Mouse (Mus musculus) c-Kit-positive CD71-positive TER-119-positive erythroid progenitor cells, embryonic 14.5 days (primary cell): ENCODE data around the gene Fpgs.

Source experiments
- DNase-seq: peaks from one replicate; pipeline ENCODE4 v3.0.0-alpha.2; 2013; ENCODE audit warnings: low spot score

Gene Fpgs

DNA sequence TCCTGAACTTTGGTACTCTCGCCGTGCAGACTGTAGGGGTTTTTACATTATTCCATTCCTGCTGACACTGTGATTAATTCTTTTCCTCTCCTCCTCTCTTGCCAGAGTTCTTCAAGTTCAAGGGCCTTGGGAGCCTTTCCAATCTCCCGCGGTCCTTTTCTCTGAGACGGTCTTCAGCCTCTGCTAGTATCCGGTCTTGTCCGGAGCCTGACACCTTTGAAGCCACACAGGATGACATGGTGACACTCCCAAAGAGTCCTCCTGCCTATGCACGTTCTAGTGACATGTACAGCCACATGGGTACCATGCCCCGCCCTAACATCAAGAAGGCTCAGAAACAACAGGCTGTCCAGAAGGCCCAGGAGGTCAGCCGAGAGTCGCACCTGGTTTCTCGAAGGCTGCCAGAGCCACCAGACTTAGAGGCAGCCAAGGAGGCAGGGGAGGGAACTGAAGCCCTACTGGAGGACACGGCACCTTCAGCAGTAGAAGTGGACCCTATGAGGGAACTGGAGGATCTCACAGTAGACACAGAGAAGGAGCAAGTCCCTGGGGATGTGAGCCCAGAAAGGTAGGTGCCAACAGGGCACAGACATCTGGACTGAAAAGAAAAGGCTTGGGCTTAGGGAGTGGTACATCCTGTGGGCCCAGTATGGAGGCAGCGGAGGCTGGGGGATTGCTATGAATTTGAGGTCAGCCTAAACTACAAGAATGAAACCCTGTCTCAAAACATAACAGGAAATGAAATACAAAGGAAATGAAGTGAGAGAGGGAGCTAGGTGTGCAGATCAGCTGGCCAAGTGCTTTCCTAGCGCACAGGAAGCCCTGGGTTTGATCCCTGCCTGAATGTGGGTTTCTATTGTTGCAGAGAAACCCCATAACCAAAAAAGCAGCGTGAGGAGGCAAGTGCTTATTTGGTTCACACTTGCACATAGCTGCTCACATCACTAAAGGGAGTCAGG is 21.2 kb upstream of the Fpgs start:
- no peak for DNase-seq

GRCm38 (mm10) chr2:32724149-32724548 is 20.2 kb upstream of the Fpgs start:
- DNase-seq = no peak

DNA sequence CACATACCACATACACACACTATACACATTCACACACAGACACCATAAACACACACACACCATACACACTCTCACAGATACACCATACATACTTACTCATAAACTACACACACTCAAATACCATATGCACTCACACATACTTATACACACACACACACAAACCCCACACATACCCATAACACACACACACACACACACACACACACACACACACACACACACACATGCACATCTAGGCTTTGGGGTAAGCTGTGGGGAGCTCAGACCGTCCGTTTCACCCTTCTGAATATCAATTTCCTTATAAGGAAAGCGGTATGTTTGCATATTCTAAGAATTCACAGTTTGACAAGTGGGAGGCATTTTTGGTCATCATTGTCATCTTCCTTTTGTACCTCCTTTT is 18.6 kb upstream of the Fpgs start:
- DNase-seq = no peak

GRCm38 (mm10) chr2:32722046-32722445 is 18.1 kb upstream of the Fpgs start:
- DNase-seq = no peak

- DNase-seq = no peak
Measured at GRCm38 (mm10) chr2:32720681-32721229, 16.8 kb upstream of the Fpgs start, which contains the start of gene Sh2d3c. Gene Sh2d3c (plus strand): TSS chr2:32721055.

DNA sequence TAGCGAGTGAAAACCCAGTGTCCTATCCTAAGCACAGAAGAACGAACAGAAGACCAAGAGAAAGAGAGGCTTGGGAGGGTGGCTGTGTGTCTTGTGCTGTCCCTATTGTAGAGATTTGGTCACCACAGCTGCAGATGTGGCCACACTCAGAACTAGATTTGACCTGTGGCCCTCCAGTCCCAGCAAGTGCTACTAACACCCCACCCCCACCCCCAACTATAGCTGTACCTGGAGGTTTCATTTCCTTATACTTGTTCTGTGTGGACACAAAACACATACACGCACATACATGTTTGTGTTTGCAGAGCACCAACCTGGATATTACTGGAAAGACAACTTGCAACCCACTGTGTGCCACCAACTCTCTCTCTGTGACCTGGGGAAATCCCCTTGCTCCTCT is 16.1 kb upstream of the Fpgs start:
- DNase-seq = no peak

DNA sequence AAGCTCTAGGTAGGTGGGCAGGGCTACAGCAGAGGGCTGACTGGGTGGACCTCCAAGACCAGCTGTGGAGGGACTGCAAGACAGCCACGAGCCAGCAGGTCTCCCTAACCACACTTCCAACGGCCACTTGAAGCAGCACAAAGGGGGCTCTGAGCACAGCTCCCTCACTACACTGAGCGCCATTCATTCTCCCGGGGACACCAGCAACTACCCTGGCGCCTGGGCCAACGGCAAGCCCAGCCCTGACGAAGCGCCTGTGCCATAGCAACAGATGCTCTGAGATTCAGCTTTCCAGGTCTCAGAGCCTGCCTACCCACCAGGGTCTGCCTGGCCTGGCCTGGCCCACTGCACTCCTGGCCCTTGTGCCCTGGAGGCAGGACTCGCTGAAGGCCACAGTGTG is 14.8 kb upstream of the Fpgs start:
- no peak for DNase-seq

DNA sequence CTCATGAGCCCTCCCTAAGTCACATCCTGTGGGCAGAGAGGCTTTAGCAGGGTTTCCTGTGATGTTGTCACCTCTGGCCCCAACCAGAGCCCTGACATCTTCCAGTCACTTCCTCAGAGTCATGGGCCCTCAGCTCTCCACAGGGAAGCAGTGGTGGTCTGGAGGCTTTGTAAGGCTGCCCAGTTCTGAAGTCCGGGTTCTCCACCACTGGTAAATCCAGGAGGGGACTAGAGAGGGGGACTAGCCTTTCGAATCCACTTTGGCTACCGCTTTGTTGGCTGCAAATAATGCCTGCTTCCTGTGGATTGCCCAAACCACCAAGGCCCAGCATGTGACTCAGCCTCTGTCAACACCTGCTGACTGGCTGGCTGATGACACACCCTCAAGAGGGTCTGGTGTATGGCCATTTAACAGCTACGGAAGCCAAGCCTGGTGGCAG is 11.1 kb upstream of the Fpgs start:
- no peak for DNase-seq

GRCm38 (mm10) chr2:32714117-32714986 is 10.4 kb upstream of the Fpgs start:
- DNase-seq = no peak

DNA sequence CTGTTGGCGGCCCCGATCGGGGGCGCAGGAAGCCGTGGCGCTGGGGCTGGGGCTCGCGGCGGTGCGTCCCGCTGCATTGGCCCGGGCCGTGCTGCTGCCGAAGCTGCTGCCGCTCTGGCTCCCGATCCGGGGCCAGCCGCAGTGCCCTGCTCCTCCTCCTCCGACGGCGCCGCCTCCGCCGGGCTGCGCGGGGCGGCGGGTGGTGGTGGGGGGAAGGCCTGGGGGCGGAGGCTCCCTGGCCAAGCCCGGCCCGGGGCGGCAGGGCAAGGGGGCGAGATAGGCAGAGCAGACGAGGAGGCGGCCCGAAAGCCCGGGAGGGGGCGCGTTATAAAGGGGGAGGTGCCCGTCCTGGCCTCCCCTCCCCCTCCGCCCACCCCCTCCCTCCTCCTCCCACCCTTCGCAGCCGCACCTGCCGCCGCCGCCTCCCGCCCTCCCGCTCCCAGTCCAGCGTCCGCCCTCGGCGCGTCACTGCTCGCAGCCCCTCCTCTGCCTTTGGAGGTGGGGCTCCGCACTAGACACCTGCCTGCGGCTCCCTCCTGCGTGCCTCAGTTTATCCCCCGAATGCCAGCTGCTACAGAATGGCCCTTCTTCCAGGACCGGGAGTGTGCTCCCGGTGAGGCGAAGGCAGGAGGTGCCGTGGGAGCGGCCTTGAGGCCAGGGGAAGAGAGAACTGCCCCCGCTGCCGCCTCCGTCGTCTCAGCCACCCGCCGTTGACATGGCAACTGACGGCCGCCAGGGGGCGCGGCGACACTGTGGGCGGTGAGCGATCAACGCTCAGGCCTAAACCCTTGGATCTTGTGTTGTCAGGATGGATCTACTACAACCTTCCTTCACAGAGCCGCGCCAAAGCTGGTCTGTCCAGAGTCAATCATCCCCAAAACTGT is 9.2 kb upstream of the Fpgs start, which contains the start of gene Cdk9:
Gene Cdk9 (minus strand): TSS at position 143 of the 884 bp plus-strand sequence.
- DNase-seq = peak; percentile 88

GRCm38 (mm10) chr2:32712586-32712933 is 8.6 kb upstream of the Fpgs start:
- peak; percentile 88 for DNase-seq

DNA sequence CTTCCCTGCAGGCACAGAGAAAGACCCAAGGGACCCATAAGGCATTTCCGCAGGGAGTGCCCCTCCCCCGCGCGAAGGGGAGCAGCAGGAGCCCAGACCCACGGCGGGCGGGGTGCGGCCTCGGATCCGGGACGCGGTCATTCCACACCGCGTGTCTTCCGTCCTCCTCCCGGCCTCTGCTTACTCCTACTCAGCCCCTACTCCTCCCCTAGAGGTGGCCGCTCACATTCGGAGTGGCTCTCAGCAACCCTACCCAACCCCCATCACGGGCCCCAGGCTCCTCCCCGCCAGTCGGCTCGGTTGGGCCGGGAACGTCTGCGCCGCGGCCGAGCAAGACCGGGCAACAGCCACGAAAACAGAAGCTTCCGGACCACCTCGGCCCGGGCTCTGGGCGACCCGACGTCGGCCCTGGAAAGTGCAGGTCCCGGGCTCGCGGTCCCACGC is 8.2 kb upstream of the Fpgs start:
- DNase-seq = peak; percentile 68

DNA sequence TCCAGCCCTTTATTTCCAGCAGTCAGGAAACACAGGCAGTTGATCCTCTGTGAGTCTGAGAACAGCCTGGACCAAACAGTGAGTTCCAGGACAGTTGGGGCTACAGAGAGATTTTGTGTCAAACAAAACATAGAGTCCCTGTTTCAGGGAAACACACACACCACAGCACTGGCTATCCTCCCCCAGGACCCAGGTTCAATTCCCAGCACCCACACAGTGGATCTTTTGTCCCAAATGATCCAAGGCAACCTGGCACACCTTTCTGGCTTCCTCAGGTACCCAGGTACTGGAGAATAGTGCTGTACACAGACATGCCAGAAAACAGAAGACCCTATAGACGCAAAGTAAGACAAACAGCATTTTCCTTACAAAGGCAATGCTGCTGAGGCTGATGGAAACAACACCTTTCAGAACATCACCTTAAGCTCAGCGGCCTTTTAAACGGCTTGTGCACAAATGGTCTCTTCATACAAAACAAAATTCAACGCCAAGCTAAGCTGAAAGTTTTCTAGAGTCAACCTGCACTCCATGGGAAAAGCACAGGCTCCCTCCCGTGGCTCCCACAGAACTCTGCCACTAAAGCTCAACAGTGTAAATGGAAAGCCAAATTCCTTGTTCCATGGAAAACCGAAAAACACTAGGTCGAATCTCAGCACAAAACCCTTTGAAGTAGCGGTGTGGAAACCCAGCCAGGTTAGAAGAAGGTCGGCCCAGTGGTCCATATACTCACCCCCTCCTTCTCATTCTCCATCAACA is 7.5 kb upstream of the Fpgs start:
- no peak for DNase-seq

- no peak for DNase-seq
Measured at GRCm38 (mm10) chr2:32710425-32710824, 6.5 kb upstream of the Fpgs start.

DNA sequence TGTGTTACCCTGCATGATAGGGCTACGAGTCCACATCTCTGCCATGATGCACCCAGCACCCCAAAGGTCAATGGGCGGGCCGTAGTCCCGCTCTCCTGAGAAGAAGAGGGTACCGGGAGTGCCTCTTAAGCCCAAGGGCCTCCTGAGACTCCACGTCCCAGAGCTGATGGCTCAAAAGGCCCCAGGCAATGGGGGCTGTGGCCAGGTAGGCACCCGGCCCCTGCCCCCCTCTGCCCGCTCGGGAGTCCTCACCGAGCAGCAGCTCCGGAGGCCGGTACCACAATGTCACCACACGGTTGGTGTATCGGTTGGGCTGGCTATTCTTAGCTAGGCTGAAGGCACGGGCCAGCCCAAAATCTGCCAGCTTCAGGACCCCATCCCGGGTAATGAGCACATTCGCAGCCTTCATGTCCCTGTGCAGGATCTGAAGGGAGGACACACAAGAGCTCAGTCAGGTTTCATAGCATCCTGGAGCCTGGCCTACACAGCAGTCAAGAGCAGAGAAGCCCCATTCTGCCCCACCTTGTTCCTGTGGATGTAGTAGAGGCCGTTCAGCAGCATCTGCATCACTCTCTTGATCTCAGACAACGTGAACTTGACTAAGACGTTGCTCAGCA is 5.7 kb upstream of the Fpgs start:
- no peak for DNase-seq

GRCm38 (mm10) chr2:32708643-32709042 is 4.7 kb upstream of the Fpgs start:
- peak; percentile 64 for DNase-seq

DNA sequence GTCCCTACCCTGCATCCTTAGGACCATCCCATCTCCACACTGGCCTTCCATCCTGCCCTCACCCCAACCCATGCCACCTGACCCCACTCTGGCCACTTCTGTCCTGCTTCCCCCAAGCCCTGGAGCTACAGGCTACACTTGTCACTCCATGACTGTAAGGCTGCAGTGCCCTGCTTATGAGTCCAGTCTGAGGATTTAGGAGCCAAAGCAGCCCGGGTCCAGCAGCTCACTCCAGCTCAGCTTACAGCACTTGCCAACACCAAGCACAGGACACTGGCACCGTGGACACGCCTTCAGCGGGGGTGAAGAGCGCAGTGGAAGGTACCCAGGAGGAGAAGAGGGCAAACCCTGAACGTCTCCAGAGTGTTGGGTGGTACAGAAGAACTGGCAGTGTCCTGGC is 3.0 kb upstream of the Fpgs start:
- DNase-seq = no peak

GRCm38 (mm10) chr2:32705018-32705417 is 1.1 kb upstream of the Fpgs start:
- DNase-seq = no peak

GRCm38 (mm10) chr2:32703046-32703445 is 899 bp downstream of the Fpgs start:
- no peak for DNase-seq
